Mouse (Mus musculus) hindbrain, embryonic 13.5 days (tissue): ENCODE data around the gene Bcl2a1c. TPM values are rescaled to one million over a fixed set of nuclear protein-coding genes. Genes with fewer than 3 reads are reported as not detected.

Source experiments
- ATAC-seq: fragments of 200-750 bp; cut with Nextera tagmentation; 2 replicates; pipeline ENCODE4 v1.8.0; 2017; ENCODE audit warnings: moderate TSS enrichment; ENCODE audit not compliant: low FRiP score
- H3K27ac ChIP-seq: fragments of 300-500 bp; sonication (generic); 2 replicates; pipeline ENCODE4 v1.5.1; 2015; ENCODE audit warnings: inconsistent platforms, mild to moderate bottlenecking, moderate library complexity
- H3K27me3 ChIP-seq: fragments of 300-500 bp; sonication (generic); 2 replicates; pipeline ENCODE4 v1.6.1; 2015; ENCODE audit warnings: mild to moderate bottlenecking, inconsistent platforms
- H3K36me3 ChIP-seq: fragments of 300-500 bp; sonication (generic); 2 replicates; pipeline ENCODE4 v1.6.1; 2015; ENCODE audit warnings: mild to moderate bottlenecking, inconsistent platforms
- H3K4me1 ChIP-seq: fragments of 300-500 bp; sonication (generic); replicated peaks from 2 replicates; pipeline ENCODE4 v1.6.1; 2015; ENCODE audit warnings: inconsistent platforms
- H3K4me2 ChIP-seq: fragments of 300-500 bp; sonication (generic); 2 replicates; pipeline ENCODE4 v1.6.1; 2015; ENCODE audit warnings: inconsistent platforms, mild to moderate bottlenecking, moderate library complexity
- H3K4me3 ChIP-seq: fragments of 300-500 bp; sonication (generic); 2 replicates; pipeline ENCODE4 v1.5.1; 2015; ENCODE audit warnings: mild to moderate bottlenecking, inconsistent platforms
- H3K9ac ChIP-seq: fragments of 300-500 bp; sonication (generic); 2 replicates; pipeline ENCODE4 v1.6.1; 2015; ENCODE audit warnings: mild to moderate bottlenecking, inconsistent platforms
- H3K9me3 ChIP-seq: fragments of 300-500 bp; sonication (generic); 2 replicates; pipeline ENCODE4 v1.6.1; 2016; ENCODE audit warnings: inconsistent platforms
- WGBS: fragments of 180-500 bp; shearing (Covaris S2); methylation state at CpG from one replicate; pipeline ENCODE4 v1.1.7; 2015; 5-methylcytosine and 5-hydroxymethylcytosine counted together
- polyA plus RNA-seq: library from polyadenylated mRNA; unstranded; fragments of >200 nt; fragmentation: Nextera tagmentation; extraction: Ambion mirVana; gene quantifications from 2 replicates; pipeline ENCODE4 v1.2.1, GENCODE M21; 2015

Bcl2a1c gene
- polyA plus RNA-seq, 1 experiment from 2014 or later = not detected

- H3K27ac ChIP-seq = no peak overlapping the region
- no peak overlapping the region for H3K4me3 ChIP-seq
- 85% methylated on average over 12 of the region's 12 CpGs for WGBS
- H3K4me2 ChIP-seq = no peak overlapping the region
- no peak overlapping the region for H3K9ac ChIP-seq
- no peak for ATAC-seq
- no peaks in the 10 kb centered on the region for H3K4me1 ChIP-seq
- H3K36me3 ChIP-seq = no peaks in the 10 kb centered on the region; the same call in 1 of the 2 replicates
- H3K9me3 ChIP-seq = no peaks in the 10 kb centered on the region
- H3K27me3 ChIP-seq = no peaks in the 10 kb centered on the region
These were observed 49.9 kb downstream of the Bcl2a1c start for GRCm38 (mm10) chr9:114379871-114380270.

Other genes starting within 250 kb of the Bcl2a1c start
- 27.4 and 32.6 TPM in 2 replicates for gene Crtap, start 60.5 kb downstream of the Bcl2a1c start, polyA plus RNA-seq
- gene Glb1, start 70.9 kb downstream of the Bcl2a1c start, polyA plus RNA-seq = 27.0 and 29.1 TPM in 2 replicates
- gene Tmppe, start 71.0 kb downstream of the Bcl2a1c start, polyA plus RNA-seq = 7.7 and 9.7 TPM in 2 replicates
- not detected in 2 replicates for gene Ccr4, start 174.8 kb downstream of the Bcl2a1c start, polyA plus RNA-seq
- gene C130032M10Rik, start 185.6 kb downstream of the Bcl2a1c start, polyA plus RNA-seq = 0.32 and 0.35 TPM in 2 replicates
- gene Trim71, start 234.2 kb downstream of the Bcl2a1c start, polyA plus RNA-seq = 0.50 and 0.53 TPM in 2 replicates